Mouse (Mus musculus) urinary bladder, adult 2 months (tissue): ENCODE results near the gene Cdh8. TPM values are rescaled to one million over a fixed set of nuclear protein-coding genes. Genes with fewer than 3 reads are reported as not detected.
"Not testable (repeated sequence)": the region's sequence is repeated elsewhere in the genome, so short reads cannot be mapped to it uniquely, and the experiment has no call there.

Source experiments
- DNase-seq: peaks from one replicate; pipeline ENCODE4 v3.0.0; 2022; ENCODE audit warnings: low spot score
- polyA plus RNA-seq: library from polyadenylated mRNA; depleted of rRNA; stranded (reverse); fragments of >200 nt; gene quantifications from 2 replicates; pipeline ENCODE4 v1.2.3, GENCODE M21; 2012

The Cdh8 gene
- polyA plus RNA-seq, 1 experiment = 1.0 TPM

- DNase-seq = no peak
Measured at GRCm38 (mm10) chr8:99285103-99285502, 131.2 kb downstream of the Cdh8 start.

GRCm38 (mm10) chr8:99280375-99280774 lies 135.9 kb downstream of the Cdh8 start:
- DNase-seq = no peak

- no peak for DNase-seq
Measured at GRCm38 (mm10) chr8:99267133-99267532, 149.1 kb downstream of the Cdh8 start.

GRCm38 (mm10) chr8:99234372-99234771 lies 181.9 kb downstream of the Cdh8 start:
- no peak for DNase-seq

GRCm38 (mm10) chr8:99223697-99224096 lies 192.6 kb downstream of the Cdh8 start:
- DNase-seq = no peak

GRCm38 (mm10) chr8:99205194-99205593 lies 211.1 kb downstream of the Cdh8 start:
- DNase-seq = no peak

- no peak for DNase-seq
Measured at GRCm38 (mm10) chr8:99190643-99191042, 225.6 kb downstream of the Cdh8 start.

GRCm38 (mm10) chr8:99186879-99187278 lies 229.4 kb downstream of the Cdh8 start:
- no peak for DNase-seq

- no peak for DNase-seq
Measured at GRCm38 (mm10) chr8:99184186-99184585, 232.1 kb downstream of the Cdh8 start.

GRCm38 (mm10) chr8:99166966-99167365 lies 249.3 kb downstream of the Cdh8 start:
- no peak for DNase-seq

- DNase-seq = no peak
Measured at GRCm38 (mm10) chr8:99161633-99162032, 254.6 kb downstream of the Cdh8 start.

GRCm38 (mm10) chr8:99145436-99145835 lies 270.8 kb downstream of the Cdh8 start:
- DNase-seq = no peak

GRCm38 (mm10) chr8:99144761-99145160 lies 271.5 kb downstream of the Cdh8 start:
- not testable (repeated sequence) for DNase-seq

- no peak for DNase-seq
Measured at GRCm38 (mm10) chr8:99098453-99098852, 317.8 kb downstream of the Cdh8 start.

GRCm38 (mm10) chr8:99051344-99051743 lies 364.9 kb downstream of the Cdh8 start:
- no peak for DNase-seq

GRCm38 (mm10) chr8:99048664-99049363 lies 367.5 kb downstream of the Cdh8 start:
- DNase-seq = no peak

- no peak for DNase-seq
Measured at GRCm38 (mm10) chr8:99040423-99040822, 375.8 kb downstream of the Cdh8 start.

GRCm38 (mm10) chr8:99031060-99031459 lies 385.2 kb downstream of the Cdh8 start:
- DNase-seq = no peak
